Mouse (Mus musculus) testis, adult 2 months (tissue): ENCODE measurements around the gene Rtl5.

Source experiments
- CTCF ChIP-seq: fragments of 200-500 bp; IDR thresholded peaks from 2 replicates; pipeline ENCODE4 v1.5.1; 2012; ENCODE audit warnings: low read depth, mild to moderate bottlenecking, inconsistent platforms, low read length, moderate library complexity; ENCODE audit not compliant: control insufficient read depth, insufficient read depth, insufficient replicate concordance
- POLR2A ChIP-seq: fragments of 200-500 bp; IDR thresholded peaks from 2 replicates; pipeline ENCODE4 v1.6.1; 2012; ENCODE audit warnings: low read depth, mild to moderate bottlenecking, inconsistent platforms, low read length, moderate library complexity; ENCODE audit not compliant: control insufficient read depth

- TF ChIP-seq CTCF (no peak), POLR2A (no peak)
Measured at GRCm38 (mm10) chrX:102070591-102071471, at the start of gene Rtl5.
